Mouse (Mus musculus): ENCODE measurements around the gene Hoxc13.

- no peak for TF ChIP-seq NRF1 (IDR thresholded peaks at IDR 0.05; ENCODE audit: insufficient read depth, low read depth, low read length, poor library complexity, severe bottlenecking)
- TF ChIP-seq CTCF (IDR thresholded peaks at IDR 0.05 in 2 of 3, conservative IDR thresholded peaks at IDR 0.05 in 1 of 3; ENCODE audit: control insufficient read depth in 1 of 3, insufficient read depth in 1 of 3, low read depth in 2 of 3, low read length in 3 of 3, poor library complexity in 1 of 3, severe bottlenecking in 1 of 3) = no peak
- TF ChIP-seq MXI1 (IDR thresholded peaks at IDR 0.05; ENCODE audit: low read depth, low read length) = no peak
- no peak for TF ChIP-seq USF2 (IDR thresholded peaks at IDR 0.05; ENCODE audit: borderline replicate concordance in 1 of 2, insufficient read depth in 1 of 2, low read depth in 1 of 2, low read length in 2 of 2)
- TF ChIP-seq POLR2A (IDR thresholded peaks at IDR 0.05; ENCODE audit: control insufficient read depth in 1 of 2, insufficient read depth in 1 of 2, low read depth in 1 of 2, low read length in 2 of 2, poor library complexity in 1 of 2) = no peak
- no peak for TF ChIP-seq EP300 (IDR thresholded peaks at IDR 0.05; ENCODE audit: low read depth in 1 of 2, low read length in 2 of 2)
- TF ChIP-seq CHD2 (IDR thresholded peaks at IDR 0.05; ENCODE audit: low read length) = no peak
Observed at GRCm38 (mm10) chr15:102961728-102962127, 40.8 kb downstream of the Hoxc13 start.

All from MEL (cell line).